ENCODE assay signal across 16 mouse cellular contexts in the genomic region with DNA sequence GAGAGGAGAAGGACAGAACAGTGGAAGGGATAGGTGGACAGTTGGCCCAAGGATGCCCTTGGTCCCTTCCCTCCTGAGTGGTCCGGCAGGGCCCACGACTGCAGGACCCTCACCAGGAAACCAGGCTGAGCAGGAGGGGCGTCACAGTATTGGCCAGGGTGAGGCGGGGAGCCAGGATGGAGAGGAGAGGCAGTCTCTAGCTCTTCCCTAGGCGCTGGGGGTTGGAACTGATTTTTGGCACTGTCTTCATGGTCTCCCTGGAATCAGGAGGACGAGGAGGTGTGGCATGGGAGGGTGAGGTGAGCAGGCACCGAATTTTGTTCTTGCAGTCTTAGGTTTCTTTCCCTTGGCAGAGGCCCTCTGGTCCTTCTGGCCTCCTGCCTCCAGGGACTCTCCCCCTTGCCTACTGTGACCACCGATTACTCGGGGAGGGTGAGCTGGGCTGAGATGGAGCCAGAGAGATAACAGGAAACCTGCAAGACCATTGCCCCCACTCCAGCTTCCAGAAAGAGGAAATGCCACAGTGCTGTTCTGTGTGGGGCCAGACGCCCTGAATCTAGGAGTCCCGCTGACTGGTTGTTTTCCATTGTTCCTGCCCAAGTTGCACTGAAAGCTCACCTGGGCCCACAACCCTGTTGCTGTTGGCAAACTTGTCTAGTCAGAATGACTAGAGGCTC. TPM values are rescaled to one million over a fixed set of nuclear protein-coding genes. Genes with fewer than 3 reads are reported as not detected.
A peak's percentile ranks its signal among the peaks of the same experiment; 100 is the strongest.
DNase-seq lines count a peak whose midpoint lies in the region; ATAC-seq lines count a peak whose summit lies in the region.
"Had no signal": no experiment of that assay in that cellular context is flagged by ENCODE, and none has a peak within 500 bp of the region (broad histone marks: within the 10 kb centered on the region; RNA-seq: fewer than 3 reads in every experiment).

No protein-coding gene starts in this region.

- no peak overlapping the region for H3K9ac ChIP-seq in liver, embryonic 11.5 days (ENCODE audit: low read depth, low read length)
- H3K9ac ChIP-seq: stomach, embryonic 15.5 days had no signal

- peaks cover 32% of the 10 kb centered on the region for H3K4me1 ChIP-seq in liver, embryonic 11.5 days (replicated peaks; ENCODE audit: control insufficient read depth, insufficient read depth, low read length)
- peaks cover 56% of the 10 kb centered on the region for H3K4me1 ChIP-seq in megakaryocyte, embryonic 14.5 days

- no peaks in the 10 kb centered on the region for H3K9me3 ChIP-seq in liver, embryonic 11.5 days (ENCODE audit: control insufficient read depth, low read length)
- H3K9me3 ChIP-seq in megakaryocyte, embryonic 14.5 days: no peaks in the 10 kb centered on the region
- H3K9me3 ChIP-seq: stomach, embryonic 15.5 days had no signal

- WGBS in liver, embryonic 11.5 days: 34% methylated on average over 11 of the region's 11 CpGs

- H3K36me3 ChIP-seq in liver, embryonic 11.5 days (ENCODE audit: control insufficient read depth, insufficient read depth, low read length): peaks cover 2% of the 10 kb centered on the region; the same call in 1 of the 2 replicates
- peaks cover 17% of the 10 kb centered on the region for H3K36me3 ChIP-seq in megakaryocyte, embryonic 14.5 days (replicated peaks; ENCODE audit: low read length)

- no peak for ATAC-seq in liver, embryonic 11.5 days (replicated peaks; ENCODE audit: low FRiP score)
- ATAC-seq in granulocyte monocyte progenitor cell, adult 5-6 weeks (replicated peaks; ENCODE audit: poor library complexity, severe bottlenecking): peak; percentile 70
- ATAC-seq: intestine, embryonic 16.5 days; midbrain, embryonic 16.5 days had no signal

- H3K4me2 ChIP-seq in liver, embryonic 11.5 days: no peak overlapping the region
- H3K4me2 ChIP-seq: heart, embryonic 11.5 days; stomach, embryonic 15.5 days had no signal

- H3K27ac ChIP-seq in liver, embryonic 11.5 days (ENCODE audit: low read depth, low read length): no peak overlapping the region
- H3K27ac ChIP-seq: liver, embryonic 14.5 days; stomach, embryonic 15.5 days had no signal

- H3K27me3 ChIP-seq in liver, embryonic 11.5 days (replicated peaks; ENCODE audit: control insufficient read depth, insufficient read depth, low read length): no peaks in the 10 kb centered on the region
- no peaks in the 10 kb centered on the region for H3K27me3 ChIP-seq in megakaryocyte, embryonic 14.5 days (replicated peaks)
- H3K27me3 ChIP-seq: stomach, embryonic 15.5 days had no signal

- peak; percentile 49 to 58 for DNase-seq in cerebellum, postnatal 14 days
- DNase-seq in cerebellum, adult 9-11 months: no peak
- peak; percentile 31 for DNase-seq in liver
- no peak for DNase-seq in liver, embryonic 11.5 days (ENCODE audit: low spot score)
- no peak for DNase-seq in yolk sac, embryonic 10.5 days (ENCODE audit: low spot score)
- DNase-seq in adrenal gland, postnatal 25 days: no peak
- DNase-seq: cerebellum, adult 11 months; layer of hippocampus, adult 9-11 months; right cerebral cortex, postnatal 25 days had no signal

- no peak overlapping the region for H3K4me3 ChIP-seq in liver, embryonic 11.5 days (ENCODE audit: low read depth, low read length)
- peak overlapping the region; percentile 69 for H3K4me3 ChIP-seq in megakaryocyte, embryonic 14.5 days (replicated peaks)
- H3K4me3 ChIP-seq: stomach, embryonic 15.5 days had no signal

RNA-seq across cellular contexts. Expression of gene Dsn1, which starts 3.8 kb away (rescaled TPM):
- 45.0 and 45.7 TPM in 2 replicates for polyA plus RNA-seq in liver, embryonic 11.5 days (2014; fragmentation: Nextera tagmentation; extraction: Ambion mirVana)
- 17.8 and 23.9 TPM in 2 replicates for total RNA-seq in granulocyte monocyte progenitor cell, adult 5-6 weeks (2014; fragmentation: Nextera tagmentation)
- 36.9 and 50.6 TPM in 2 replicates for total RNA-seq in granulocyte monocyte progenitor cell, adult 5-6 weeks (2017)
- 0.73 TPM in 1 of 2 replicates, not detected in the other for polyA plus RNA-seq in megakaryocyte, embryonic 14.5 days (2012; ENCODE audit: insufficient read depth, low replicate concordance)
- 5.9 and 7.8 TPM in 2 replicates for total RNA-seq in adrenal gland, postnatal 25 days (2021)

RNA-seq across cellular contexts. Expression of gene Ndrg3, which starts 18.9 kb away (rescaled TPM):
- 58.9 and 68.3 TPM in 2 replicates for polyA plus RNA-seq in liver, embryonic 11.5 days (2014; fragmentation: Nextera tagmentation; extraction: Ambion mirVana)
- 25.7 and 28.1 TPM in 2 replicates for total RNA-seq in granulocyte monocyte progenitor cell, adult 5-6 weeks (2014; fragmentation: Nextera tagmentation)
- 22.5 and 25.1 TPM in 2 replicates for total RNA-seq in granulocyte monocyte progenitor cell, adult 5-6 weeks (2017)
- polyA plus RNA-seq in megakaryocyte, embryonic 14.5 days (2012; ENCODE audit: insufficient read depth, low replicate concordance): 1.1 and 3.3 TPM in 2 replicates
- total RNA-seq in adrenal gland, postnatal 25 days (2021): 49.6 and 55.3 TPM in 2 replicates

Comparison
In these comparisons a context has a peak if more than half of its experiments do, and no peak if none do; other contexts are left out.
1. DNase-seq: peak in cerebellum, postnatal 14 days (2 of 2) and liver (single experiment); none in cerebellum, adult 9-11 months (single experiment), liver, embryonic 11.5 days (single experiment), yolk sac, embryonic 10.5 days (single experiment) and adrenal gland, postnatal 25 days (single experiment).